Mouse (Mus musculus): Measurements from ENCODE around the gene Hist1h1d.

- TF ChIP-seq CTCF (conservative IDR thresholded peaks at IDR 0.05; ENCODE audit: low read length), result no peak
- no peak for TF ChIP-seq NANOG (IDR thresholded peaks at IDR 0.05; ENCODE audit: borderline replicate concordance, low read length)
Observed at GRCm38 (mm10) chr13:23592614-23593013, 39.6 kb downstream of the Hist1h1d start.

All from E14TG2a.4 (cell line).